Mouse (Mus musculus) right cerebral cortex, postnatal 4 days (tissue): ENCODE measurements at regions not wholly inside any gene's neighbourhood (a gene's known extent, or its start where the extent isn't known, plus 50 kb on each side); places are given as distances from the start of the nearest gene placed in this dataset.

Source experiments
- DNase-seq: peaks from one replicate; pipeline ENCODE4 v3.0.0-alpha.2; 2022

GRCm38 (mm10) chr14:102392351-102392750, 590.1 kb downstream of the Kctd12 start:
- DNase-seq, result peak; percentile 16

GRCm38 (mm10) chr14:102372994-102373567, 609.4 kb downstream of the Kctd12 start:
- DNase-seq, result no peak

- no peak for DNase-seq
Observed at GRCm38 (mm10) chr14:102361589-102361988, 620.8 kb downstream of the Kctd12 start.

- DNase-seq, result no peak
Observed at GRCm38 (mm10) chr14:102329409-102329808, 599.7 kb downstream of the Lmo7 start.

GRCm38 (mm10) chr14:102306332-102306731, 576.6 kb downstream of the Lmo7 start:
- no peak for DNase-seq

GRCm38 (mm10) chr14:102302826-102303225, 573.1 kb downstream of the Lmo7 start:
- no peak for DNase-seq

- no peak for DNase-seq
Observed at GRCm38 (mm10) chr14:102300251-102300650, 570.5 kb downstream of the Lmo7 start.

- DNase-seq, result no peak
Observed at GRCm38 (mm10) chr14:102291361-102291760, 561.6 kb downstream of the Lmo7 start.

GRCm38 (mm10) chr14:102250076-102250475, 520.3 kb downstream of the Lmo7 start:
- DNase-seq, result no peak

GRCm38 (mm10) chr14:102248581-102248980, 518.8 kb downstream of the Lmo7 start:
- DNase-seq, result no peak

- DNase-seq, result no peak
Observed at GRCm38 (mm10) chr14:102248023-102248422, 518.3 kb downstream of the Lmo7 start.

GRCm38 (mm10) chr14:102243806-102244536, 514.2 kb downstream of the Lmo7 start:
- DNase-seq, result no peak

- peak; percentile 7 for DNase-seq
Observed at GRCm38 (mm10) chr14:102216581-102217368, 487.0 kb downstream of the Lmo7 start.

GRCm38 (mm10) chr14:102215267-102215964, 485.7 kb downstream of the Lmo7 start:
- no peak for DNase-seq

GRCm38 (mm10) chr14:102212079-102212478, 482.3 kb downstream of the Lmo7 start:
- no peak for DNase-seq

- no peak for DNase-seq
Observed at GRCm38 (mm10) chr14:102204881-102205671, 475.3 kb downstream of the Lmo7 start.

- DNase-seq, result no peak
Observed at GRCm38 (mm10) chr14:102199430-102199829, 469.7 kb downstream of the Lmo7 start.

- no peak for DNase-seq
Observed at GRCm38 (mm10) chr14:102190786-102191185, 461.0 kb downstream of the Lmo7 start.

- no peak for DNase-seq
Observed at GRCm38 (mm10) chr14:102181269-102181668, 451.5 kb downstream of the Lmo7 start.

- DNase-seq, result no peak
Observed at GRCm38 (mm10) chr14:102171775-102172174, 442.0 kb downstream of the Lmo7 start.

- DNase-seq, result no peak
Observed at GRCm38 (mm10) chr14:102161291-102162284, 431.8 kb downstream of the Lmo7 start.
